In the genomic region with DNA sequence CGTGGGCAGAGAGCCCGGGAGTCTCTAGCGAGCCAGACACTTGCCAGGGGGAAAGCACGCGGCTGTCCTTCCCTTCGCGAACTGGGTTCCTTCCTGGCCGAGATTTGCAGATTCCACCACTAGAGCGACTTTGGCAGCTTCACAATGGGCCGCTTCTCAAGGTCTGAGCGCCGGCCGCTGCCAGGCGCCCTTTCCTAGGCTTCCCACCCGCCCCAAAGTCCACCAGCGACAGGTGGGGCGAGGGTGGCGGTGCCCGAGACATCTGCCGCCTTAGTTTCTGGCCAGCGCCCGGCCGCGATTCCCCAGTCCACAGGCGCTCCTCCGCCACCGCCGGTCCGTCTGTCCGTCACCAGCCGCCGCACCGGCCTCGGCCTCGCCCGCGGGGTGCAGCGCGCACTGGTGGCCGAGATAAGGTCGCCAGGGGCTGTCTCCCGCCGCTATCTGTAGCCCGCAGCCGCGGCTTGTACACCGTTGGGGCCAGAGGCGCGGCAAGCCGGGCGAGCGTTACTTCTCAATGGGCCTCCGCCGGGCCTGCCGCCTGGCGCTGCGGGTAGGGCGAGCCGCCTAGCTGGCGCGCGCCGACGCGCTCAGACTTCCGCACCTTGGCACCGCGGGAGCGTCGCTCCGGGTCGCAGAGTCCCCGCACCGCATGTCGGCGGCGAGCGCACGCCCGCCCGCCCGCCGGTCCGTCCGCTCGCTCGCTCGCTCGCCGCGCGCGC, we compare ENCODE assay signal across 7 mouse cellular contexts. TPM values are rescaled to one million over a fixed set of nuclear protein-coding genes. Genes with fewer than 3 reads are reported as not detected.
A peak's percentile ranks its signal among the peaks of the same experiment; 100 is the strongest.
DNase-seq lines count a peak whose midpoint lies in the region; ATAC-seq and TF ChIP-seq lines count a peak whose summit lies in the region.

No protein-coding gene starts in this region.

- intact Hi-C loops in gastrocnemius, postnatal 36 days (cut with DNase I): no loop called here

- no peaks in the 10 kb centered on the region for H3K9me3 ChIP-seq in intestine, embryonic 16.5 days (ENCODE audit: control insufficient read depth, low read length)
- H3K9me3 ChIP-seq in limb, embryonic 11.5 days (ENCODE audit: control insufficient read depth, low read length): no peaks in the 10 kb centered on the region
- H3K9me3 ChIP-seq in midbrain, embryonic 13.5 days: no peaks in the 10 kb centered on the region

- ATAC-seq in intestine, embryonic 16.5 days: peak; percentile 70
- peak; percentile 49 for ATAC-seq in limb, embryonic 11.5 days (ENCODE audit: insufficient number of reproducible peaks, low FRiP score, low TSS enrichment, low read depth)
- peak; percentile 73 for ATAC-seq in midbrain, embryonic 13.5 days

- peak overlapping the region; percentile 84 for H3K9ac ChIP-seq in intestine, embryonic 16.5 days (ENCODE audit: low read depth, low read length)
- H3K9ac ChIP-seq in limb, embryonic 11.5 days (ENCODE audit: low read length): peak overlapping the region; percentile 76
- peak overlapping the region; percentile 95 for H3K9ac ChIP-seq in midbrain, embryonic 13.5 days (replicated peaks)

- H3K4me1 ChIP-seq in intestine, embryonic 16.5 days (ENCODE audit: control insufficient read depth, insufficient read depth, low read length): peaks cover 5% of the 10 kb centered on the region; the same call in 1 of the 2 replicates
- H3K4me1 ChIP-seq in limb, embryonic 11.5 days (ENCODE audit: control insufficient read depth, insufficient read depth, low read length): no peaks in the 10 kb centered on the region
- peaks cover 45% of the 10 kb centered on the region for H3K4me1 ChIP-seq in midbrain, embryonic 13.5 days (replicated peaks)
- peaks cover 12% of the 10 kb centered on the region for H3K4me1 ChIP-seq in spleen, adult 2 months (ENCODE audit: control insufficient read depth, insufficient read depth, insufficient read length)

- under 1% methylated on average over 76 of the region's 93 CpGs for WGBS in intestine, embryonic 16.5 days
- under 1% methylated on average over 66 of the region's 93 CpGs for WGBS in limb, embryonic 11.5 days
- whole genome bisulfite sequencing in midbrain, embryonic 13.5 days: under 1% methylated on average over 76 of the region's 93 CpGs
- under 1% methylated on average over 93 of the region's 93 CpGs for WGBS in spleen, adult 2 months

- peak overlapping the region; percentile 80 for H3K27ac ChIP-seq in intestine, embryonic 16.5 days (ENCODE audit: low read length)
- no peak overlapping the region for H3K27ac ChIP-seq in limb, embryonic 11.5 days (replicated peaks; ENCODE audit: low read depth, low read length)
- H3K27ac ChIP-seq in midbrain, embryonic 13.5 days: peak overlapping the region; percentile 98
- H3K27ac ChIP-seq in spleen, adult 2 months (ENCODE audit: insufficient read depth, low read length): peak overlapping the region; percentile 85

- no peak for TF ChIP-seq POLR2A in spleen, adult 2 months (IDR thresholded peaks at IDR 0.05; ENCODE audit: low read depth, low read length)

- H3K4me3 ChIP-seq in intestine, embryonic 16.5 days (ENCODE audit: low read length): peak overlapping the region; percentile 92
- H3K4me3 ChIP-seq in limb, embryonic 11.5 days (ENCODE audit: low read depth, low read length): peak overlapping the region; percentile 57
- peak overlapping the region; percentile 78 for H3K4me3 ChIP-seq in midbrain, embryonic 13.5 days (replicated peaks)
- H3K4me3 ChIP-seq in spleen, adult 2 months (ENCODE audit: extremely low read depth, insufficient read depth, insufficient read length): peak overlapping the region; percentile 84

- no peaks in the 10 kb centered on the region for H3K27me3 ChIP-seq in intestine, embryonic 16.5 days (replicated peaks; ENCODE audit: control insufficient read depth, insufficient read depth, low read length)
- H3K27me3 ChIP-seq in limb, embryonic 11.5 days (ENCODE audit: control insufficient read depth, insufficient read depth, low read length): no peaks in the 10 kb centered on the region
- no peaks in the 10 kb centered on the region for H3K27me3 ChIP-seq in midbrain, embryonic 13.5 days
- H3K27me3 ChIP-seq in spleen, adult 2 months (ENCODE audit: control insufficient read depth, insufficient read depth, low read length): 0 out of 2 replicates have a peak, but pooled peaks cover 2% of the 10 kb centered on the region

- peak overlapping the region; percentile 87 for H3K4me2 ChIP-seq in intestine, embryonic 16.5 days (ENCODE audit: low read depth, low read length)
- peak overlapping the region; percentile 72 for H3K4me2 ChIP-seq in limb, embryonic 11.5 days (ENCODE audit: low read depth, severe bottlenecking)
- peak overlapping the region; percentile 65 for H3K4me2 ChIP-seq in midbrain, embryonic 13.5 days (replicated peaks)

- DNase-seq in adrenal gland, adult 8-10 months: peak; percentile 69
- peak; percentile 78 for DNase-seq in embryo, embryonic 11 days
- DNase-seq in gastrocnemius, postnatal 36 days: peak; percentile 50 to 66
- peak; percentile 67 for DNase-seq in limb, embryonic 11.5 days (ENCODE audit: low spot score)
- peak; percentile 31 to 54 for DNase-seq in spleen, adult 2 months (ENCODE audit: low read depth in 1 of 2, low spot score in 2 of 2)

- H3K36me3 ChIP-seq in intestine, embryonic 16.5 days (ENCODE audit: control insufficient read depth, insufficient read depth, low read length): no peaks in the 10 kb centered on the region
- no peaks in the 10 kb centered on the region for H3K36me3 ChIP-seq in limb, embryonic 11.5 days (ENCODE audit: control insufficient read depth, insufficient read depth, low read length)
- no peaks in the 10 kb centered on the region for H3K36me3 ChIP-seq in midbrain, embryonic 13.5 days
- no peaks in the 10 kb centered on the region for H3K36me3 ChIP-seq in spleen, adult 2 months (ENCODE audit: control insufficient read depth, insufficient read depth, low read length)

- TF ChIP-seq CTCF in spleen, adult 2 months (IDR thresholded peaks at IDR 0.05; ENCODE audit: extremely low read depth, insufficient read depth, insufficient read length, insufficient replicate concordance): no peak

RNA-seq across cellular contexts. Expression of a gene that starts 1.0 kb away (rescaled TPM):
- total RNA-seq in adrenal gland, adult 8-10 months (2022): 10 to 100 TPM; 13.6 to 18.6 (median 15.3) TPM
- total RNA-seq in gastrocnemius, postnatal 36 days (2021): 10 to 100 TPM; 16.6 to 20.4 TPM
- polyA plus RNA-seq in intestine, embryonic 16.5 days (2015; fragmentation: Nextera tagmentation; extraction: Ambion mirVana): 17.8 and 20.5 TPM in 2 replicates
- polyA plus RNA-seq in limb, embryonic 11.5 days (2014; fragmentation: Nextera tagmentation; extraction: Ambion mirVana): 14.9 and 16.2 TPM in 2 replicates
- polyA plus RNA-seq in midbrain, embryonic 13.5 days (2015; fragmentation: Nextera tagmentation; extraction: Ambion mirVana): 51.6 and 55.5 TPM in 2 replicates
- 23.1 and 24.3 TPM in 2 replicates for polyA plus RNA-seq in spleen, adult 2 months (2012; rRNA removed)
